20 mouse cellular contexts compared by ENCODE assay signal in genomic region chr2:61970029-61970428, GRCm38 (mm10).
DNase-seq lines count a peak whose midpoint lies in the region; ATAC-seq lines count a peak whose summit lies in the region.
"Had no signal": no experiment of that assay in that cellular context is flagged by ENCODE, and none has a peak within 500 bp of the region (broad histone marks: within the 10 kb centered on the region; RNA-seq: fewer than 3 reads in every experiment).

No protein-coding gene starts in this region.

- H3K9me3 ChIP-seq in intestine, embryonic 16.5 days (ENCODE audit: control insufficient read depth, low read length) = no peaks in the 10 kb centered on the region
- no peaks in the 10 kb centered on the region for H3K9me3 ChIP-seq in midbrain, embryonic 15.5 days
- H3K9me3 ChIP-seq: embryonic facial prominence, embryonic 10.5 days; intestine, embryonic 15.5 days; limb, embryonic 10.5 days; neural tube, embryonic 12.5 days had no signal

- 0 out of 2 replicates have a peak, but pooled peaks have one; percentile 18 for ATAC-seq in megakaryocyte, adult 5-6 weeks (ENCODE audit: poor library complexity, severe bottlenecking)
- no peak for ATAC-seq in intestine, embryonic 16.5 days
- ATAC-seq in midbrain, embryonic 15.5 days (replicated peaks) = no peak
- ATAC-seq: forebrain, embryonic 16.5 days; intestine, embryonic 15.5 days had no signal

- no peak overlapping the region for H3K4me2 ChIP-seq in intestine, embryonic 16.5 days (ENCODE audit: low read depth, low read length)
- no peak overlapping the region for H3K4me2 ChIP-seq in midbrain, embryonic 15.5 days
- H3K4me2 ChIP-seq: hindbrain, embryonic 13.5 days; intestine, embryonic 15.5 days; neural tube, embryonic 12.5 days had no signal

- 48% methylated on average over 2 of the region's 2 CpGs for WGBS in intestine, embryonic 16.5 days
- 73% methylated on average over 2 of the region's 2 CpGs for WGBS in midbrain, embryonic 15.5 days

- no peaks in the 10 kb centered on the region for H3K36me3 ChIP-seq in intestine, embryonic 16.5 days (ENCODE audit: control insufficient read depth, insufficient read depth, low read length)
- no peaks in the 10 kb centered on the region for H3K36me3 ChIP-seq in midbrain, embryonic 15.5 days (replicated peaks)
- H3K36me3 ChIP-seq: embryonic facial prominence, embryonic 10.5 days; hindbrain, embryonic 13.5 days; intestine, embryonic 15.5 days; limb, embryonic 10.5 days; neural tube, embryonic 12.5 days had no signal

- H3K27me3 ChIP-seq in intestine, embryonic 16.5 days (replicated peaks; ENCODE audit: control insufficient read depth, insufficient read depth, low read length) = no peaks in the 10 kb centered on the region
- H3K27me3 ChIP-seq in midbrain, embryonic 15.5 days (replicated peaks) = no peaks in the 10 kb centered on the region
- H3K27me3 ChIP-seq: hindbrain, embryonic 13.5 days; intestine, embryonic 15.5 days; neural tube, embryonic 12.5 days had no signal

- DNase-seq in kidney, postnatal 10 days = peak; percentile 5
- no peak for DNase-seq in kidney, postnatal 14 days
- DNase-seq in c-Kit-negative CD71-positive TER-119-positive erythroid progenitor cells, embryonic 14.5 days (ENCODE audit: low read depth, low spot score) = peak; percentile 8
- peak; percentile 25 for DNase-seq in liver
- DNase-seq: adrenal gland, postnatal 14 days; B cell, adult 2 months; cerebellum, postnatal 25 days; gastrocnemius, postnatal 14 days; lung, adult 2 months had no signal

- no peak overlapping the region for H3K4me3 ChIP-seq in intestine, embryonic 16.5 days (ENCODE audit: low read length)
- no peak overlapping the region for H3K4me3 ChIP-seq in midbrain, embryonic 15.5 days
- H3K4me3 ChIP-seq: embryonic facial prominence, embryonic 10.5 days; erythroblast, embryonic 14.5 days; hindbrain, embryonic 13.5 days; intestine, embryonic 15.5 days; layer of hippocampus, adult 2 months; limb, embryonic 10.5 days; neural tube, embryonic 12.5 days had no signal

- no peaks in the 10 kb centered on the region for H3K4me1 ChIP-seq in intestine, embryonic 16.5 days (ENCODE audit: control insufficient read depth, insufficient read depth, low read length)
- H3K4me1 ChIP-seq in midbrain, embryonic 15.5 days = no peaks in the 10 kb centered on the region
- H3K4me1 ChIP-seq: embryonic facial prominence, embryonic 10.5 days; hindbrain, embryonic 13.5 days; intestine, embryonic 15.5 days; limb, embryonic 10.5 days; neural tube, embryonic 12.5 days had no signal

- no peak overlapping the region for H3K27ac ChIP-seq in intestine, embryonic 16.5 days (ENCODE audit: low read length)
- H3K27ac ChIP-seq in midbrain, embryonic 15.5 days = no peak overlapping the region
- H3K27ac ChIP-seq: embryonic facial prominence, embryonic 10.5 days; hindbrain, embryonic 13.5 days; intestine, embryonic 15.5 days; layer of hippocampus, adult 2 months; limb, embryonic 10.5 days; neural tube, embryonic 12.5 days had no signal

- no peak overlapping the region for H3K9ac ChIP-seq in intestine, embryonic 16.5 days (ENCODE audit: low read depth, low read length)
- H3K9ac ChIP-seq in midbrain, embryonic 15.5 days = no peak overlapping the region
- H3K9ac ChIP-seq: hindbrain, embryonic 13.5 days; intestine, embryonic 15.5 days; neural tube, embryonic 12.5 days had no signal
